Mouse (Mus musculus) hindlimb bud, embryonic 11.5 days (tissue): ENCODE measurements around the gene Pbx1.

ENCODE experiments used
- DNase-seq: peaks from one replicate; pipeline ENCODE4 v3.0.0-alpha.2; 2012; ENCODE audit warnings: low read depth, low spot score; ENCODE audit errors: extremely low spot score

Gene Pbx1

DNA sequence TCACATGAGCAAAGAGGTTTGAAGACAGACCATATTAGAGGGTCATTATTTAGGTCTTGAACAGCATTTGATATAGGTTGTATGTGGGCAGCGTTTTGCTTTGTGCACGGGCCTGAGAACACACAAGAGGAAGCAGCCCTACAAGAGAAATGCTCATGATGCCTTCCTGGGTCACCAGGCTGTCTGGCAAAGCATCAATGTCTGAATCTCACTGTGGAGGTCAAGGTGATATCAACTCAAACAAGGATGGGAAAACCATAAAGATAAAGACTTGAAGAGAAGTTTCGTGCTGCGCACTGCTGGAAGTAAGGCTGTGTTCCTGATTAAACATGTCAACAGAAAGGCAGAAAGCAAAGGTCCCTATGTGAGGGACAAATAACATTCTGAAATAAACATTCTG, 157.8 kb downstream of the Pbx1 start:
- DNase-seq: no peak

DNA sequence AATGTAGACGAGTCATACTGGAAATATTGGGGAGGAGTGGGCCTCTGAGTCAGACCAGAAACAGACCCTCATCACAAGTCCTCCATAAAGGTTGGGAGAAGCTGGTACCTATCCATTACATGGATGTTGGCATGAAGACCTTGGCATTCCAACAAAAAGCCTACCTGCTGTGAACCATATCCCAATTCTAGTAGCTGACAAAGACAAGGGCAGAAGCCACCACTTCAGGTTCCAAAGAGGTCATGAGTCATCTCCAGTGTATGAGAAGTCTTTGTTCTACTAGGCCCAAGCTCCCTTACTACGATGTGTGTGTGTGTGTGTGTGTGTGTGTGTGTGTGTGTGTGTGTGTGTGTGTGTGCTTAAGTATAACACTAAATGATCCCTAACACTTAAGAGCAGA, 160.0 kb downstream of the Pbx1 start:
- no peak for DNase-seq

GRCm38 (mm10) chr1:168271207-168271606, 160.9 kb downstream of the Pbx1 start:
- no peak for DNase-seq

DNA sequence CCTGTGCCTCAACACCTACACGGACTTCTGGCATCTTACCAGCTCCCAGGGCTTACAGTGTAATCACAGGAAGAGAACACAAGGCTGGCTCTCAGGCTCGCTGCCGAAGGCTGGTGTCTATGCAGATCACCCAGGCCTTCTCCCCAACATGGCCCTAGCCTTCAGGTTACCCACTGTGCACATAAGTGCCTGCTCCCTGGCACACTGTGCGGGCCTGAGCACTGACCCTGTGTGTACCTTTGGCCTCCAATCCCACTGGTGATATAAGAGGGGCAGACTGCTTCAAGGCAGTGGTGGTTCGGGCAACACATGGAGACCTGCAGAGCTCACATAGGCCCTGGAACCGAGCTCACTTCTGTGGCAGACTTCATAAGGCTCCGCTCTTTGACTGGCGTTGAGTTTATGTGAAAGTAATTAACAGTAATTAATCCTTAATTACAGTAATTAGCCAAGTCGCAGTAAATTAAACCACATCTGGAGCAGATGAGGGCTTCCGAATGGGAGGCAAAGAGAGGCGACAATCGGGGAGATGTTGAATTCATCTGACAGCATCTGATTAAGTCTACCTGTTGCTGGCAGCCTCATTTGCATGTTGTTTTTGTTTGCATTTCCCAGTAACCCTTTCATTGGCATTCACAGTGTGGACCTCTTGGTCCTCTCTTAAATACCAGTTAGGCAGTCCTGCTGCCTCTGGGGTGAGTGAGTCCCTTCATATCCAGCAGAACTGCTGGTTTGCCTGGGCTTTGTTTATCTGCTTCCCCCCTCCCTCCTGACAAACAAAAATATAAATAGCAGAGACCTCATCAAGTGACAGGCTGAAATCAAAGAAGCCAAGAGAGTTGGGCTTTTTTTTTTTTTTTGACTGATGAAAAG, 163.1 kb downstream of the Pbx1 start:
- DNase-seq: no peak

- no peak for DNase-seq
These were observed 163.8 kb downstream of the Pbx1 start for GRCm38 (mm10) chr1:168268224-168268623.

DNA sequence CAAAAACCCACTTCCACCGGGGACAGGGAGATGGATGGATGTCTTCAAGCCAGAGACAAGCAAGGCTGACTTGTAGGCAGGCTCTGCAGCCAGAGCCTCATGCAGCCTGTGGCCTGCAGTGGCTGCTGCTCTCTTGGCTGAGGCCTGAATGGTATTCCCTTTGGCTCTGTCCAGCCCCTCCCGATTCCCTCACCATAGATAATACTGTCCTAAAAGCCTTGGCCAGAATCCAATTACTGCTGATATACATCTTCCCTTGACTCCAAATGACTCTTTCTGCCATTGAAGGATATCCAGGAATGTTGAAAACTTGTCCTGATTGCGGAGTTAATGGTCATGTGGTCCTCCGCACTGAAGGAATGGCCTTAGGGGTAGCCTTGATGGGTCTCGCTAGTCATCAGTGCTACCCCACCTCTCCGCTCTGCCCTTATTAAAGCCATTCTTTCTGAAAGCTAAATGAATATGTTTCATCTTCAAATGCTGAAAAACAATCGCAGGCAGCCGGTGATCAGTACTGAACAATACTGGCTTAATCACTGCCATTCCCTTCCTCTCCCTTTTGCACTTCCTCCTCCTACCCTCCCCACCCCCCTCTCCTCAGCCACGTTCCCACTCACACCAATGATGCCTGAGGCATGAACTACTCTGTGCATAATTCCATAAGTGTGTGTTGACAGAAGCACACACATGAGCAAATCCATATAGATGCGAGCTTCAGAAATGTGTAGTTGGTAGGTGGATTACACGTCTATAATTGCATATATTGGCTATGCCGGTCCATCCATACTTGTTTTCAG, 166.3 kb downstream of the Pbx1 start:
- DNase-seq: no peak

DNA sequence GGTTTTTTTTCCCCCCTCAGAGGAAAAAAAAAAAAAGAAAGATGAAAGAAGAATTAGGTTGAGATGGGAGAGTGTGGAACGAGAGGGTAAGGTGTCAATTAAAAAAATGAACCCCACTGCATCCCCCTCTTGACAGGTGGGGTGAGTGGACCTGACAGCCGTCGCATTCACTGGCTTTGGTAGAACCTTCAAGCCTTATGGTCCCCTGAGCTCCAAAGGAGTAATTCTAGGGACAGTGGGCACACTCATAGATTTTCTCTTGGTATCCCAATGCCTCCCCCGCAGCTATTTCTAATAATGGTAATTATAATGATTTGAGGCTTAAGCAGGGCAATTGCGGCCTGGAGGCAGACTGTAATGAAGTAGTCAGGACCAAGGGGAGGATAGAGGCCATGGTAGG, 167.0 kb downstream of the Pbx1 start:
- DNase-seq: no peak

DNA sequence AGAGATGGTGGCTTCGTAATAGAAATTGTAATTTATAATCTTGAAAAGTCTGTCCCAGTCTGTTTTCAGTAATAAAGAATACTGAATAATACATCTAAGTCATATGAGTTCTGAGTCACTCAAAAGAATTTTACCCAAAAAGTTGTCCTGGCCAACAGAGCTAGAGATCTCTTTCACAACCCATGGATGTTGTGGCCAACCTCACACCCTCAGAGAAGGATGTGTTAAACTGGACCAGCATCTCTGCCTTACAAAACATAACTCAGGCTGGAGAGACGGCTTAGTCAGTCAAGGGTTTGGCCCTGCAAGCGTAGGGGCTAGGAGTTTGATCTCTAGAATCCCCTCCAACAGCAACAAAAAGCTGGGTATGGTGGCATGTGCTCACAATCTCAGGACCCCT, 171.7 kb downstream of the Pbx1 start:
- no peak for DNase-seq

GRCm38 (mm10) chr1:168258856-168259255, 173.2 kb downstream of the Pbx1 start:
- DNase-seq: no peak

GRCm38 (mm10) chr1:168255347-168255908, 176.6 kb downstream of the Pbx1 start:
- no peak for DNase-seq

DNA sequence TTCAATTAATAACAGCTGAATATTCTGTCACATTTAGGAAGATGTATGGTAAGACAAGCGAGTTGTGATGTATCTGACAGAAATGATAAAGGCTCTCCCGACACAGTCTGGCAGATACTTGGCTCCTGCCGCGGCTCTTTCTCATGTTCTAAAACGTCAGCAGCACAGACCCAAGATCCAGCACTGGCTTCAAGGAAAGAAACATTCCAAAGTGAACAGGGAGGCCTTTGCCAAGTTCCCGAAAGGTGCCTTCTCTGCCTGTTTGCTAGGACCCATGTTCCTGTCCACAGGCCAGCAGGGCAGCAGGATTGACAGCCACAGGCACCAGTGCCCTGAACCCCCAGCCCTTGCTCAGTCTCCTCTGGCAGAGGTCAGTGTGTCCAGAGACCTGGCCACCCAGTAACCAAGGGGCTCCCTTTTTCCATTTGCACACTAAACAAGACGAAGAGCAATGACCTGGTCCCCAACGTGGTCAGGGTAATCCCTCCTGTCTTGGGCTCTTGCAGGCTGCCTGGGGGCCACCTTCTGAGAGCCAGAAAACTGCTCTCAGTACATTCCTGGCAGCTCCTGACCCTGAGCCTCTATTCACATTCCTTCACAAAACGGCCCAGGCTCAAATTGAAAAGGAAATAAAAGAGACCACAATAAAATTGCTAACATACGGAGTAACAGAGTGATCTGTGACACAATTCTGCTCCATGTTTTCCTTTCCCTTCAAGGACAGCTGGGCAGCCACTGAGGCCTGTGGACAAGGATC, 184.9 kb downstream of the Pbx1 start:
- no peak for DNase-seq

DNA sequence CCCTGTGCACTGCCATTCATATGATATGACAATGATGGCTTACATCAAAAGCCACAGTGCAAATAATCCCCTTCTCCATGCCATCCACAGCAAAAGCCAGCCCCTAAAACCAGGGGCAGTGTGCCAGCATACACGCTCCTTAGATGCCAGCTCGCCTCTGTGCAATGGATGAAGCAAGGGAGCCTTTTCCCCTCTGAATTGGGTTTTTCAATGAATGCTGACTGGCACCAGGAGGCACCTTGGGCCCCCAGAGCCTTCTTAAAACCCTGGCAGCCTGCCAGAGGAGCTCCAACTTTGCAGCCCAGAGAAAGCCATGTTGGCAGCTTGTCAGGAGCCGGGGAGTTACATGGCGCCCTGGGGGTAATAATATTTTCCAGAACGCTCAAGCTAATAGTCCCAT, 186.5 kb downstream of the Pbx1 start:
- DNase-seq: no peak

GRCm38 (mm10) chr1:168243759-168244158, 188.3 kb downstream of the Pbx1 start:
- no peak for DNase-seq

DNA sequence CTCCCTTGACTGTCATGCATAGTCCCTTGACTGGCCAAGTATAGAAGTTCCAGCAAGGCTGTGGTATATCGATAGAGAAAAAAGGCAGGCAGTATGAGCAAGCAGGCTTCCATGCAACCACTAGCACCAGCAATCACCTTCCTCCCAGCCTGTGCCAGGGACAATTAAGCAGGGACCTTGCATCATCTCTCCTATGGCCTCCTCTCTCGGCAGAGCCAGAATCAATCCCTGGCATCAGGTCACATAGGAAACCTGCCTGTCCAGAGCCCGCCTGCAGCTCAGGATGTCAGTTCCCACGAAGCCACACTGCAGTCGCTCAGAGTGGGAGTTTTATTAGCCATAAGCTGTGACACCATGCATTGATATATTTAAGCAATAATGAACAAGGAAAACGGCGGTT, 189.0 kb downstream of the Pbx1 start:
- no peak for DNase-seq

- DNase-seq: no peak
These were observed 190.8 kb downstream of the Pbx1 start for GRCm38 (mm10) chr1:168241316-168241715.

DNA sequence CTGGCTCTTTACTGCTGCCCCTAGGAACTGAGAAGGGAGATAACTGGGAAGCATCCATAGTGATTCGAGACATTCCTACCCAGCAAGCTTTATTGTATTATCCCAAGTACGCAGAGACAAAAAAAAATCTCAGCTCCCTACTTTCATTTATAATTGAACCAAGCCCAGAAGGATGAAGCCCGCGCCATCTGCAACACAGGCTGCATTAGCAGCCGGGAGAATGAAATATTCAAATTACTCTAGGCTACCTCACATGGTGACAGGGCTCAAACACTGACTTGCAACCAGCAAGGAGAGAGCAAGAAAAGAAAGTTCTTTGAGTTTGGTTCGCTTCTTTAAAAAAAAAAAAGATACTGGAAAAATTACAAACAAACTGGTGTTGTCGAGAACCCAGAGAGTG, 191.2 kb downstream of the Pbx1 start:
- no peak for DNase-seq

- no peak for DNase-seq
These were observed 191.7 kb downstream of the Pbx1 start for GRCm38 (mm10) chr1:168240386-168240785.

DNA sequence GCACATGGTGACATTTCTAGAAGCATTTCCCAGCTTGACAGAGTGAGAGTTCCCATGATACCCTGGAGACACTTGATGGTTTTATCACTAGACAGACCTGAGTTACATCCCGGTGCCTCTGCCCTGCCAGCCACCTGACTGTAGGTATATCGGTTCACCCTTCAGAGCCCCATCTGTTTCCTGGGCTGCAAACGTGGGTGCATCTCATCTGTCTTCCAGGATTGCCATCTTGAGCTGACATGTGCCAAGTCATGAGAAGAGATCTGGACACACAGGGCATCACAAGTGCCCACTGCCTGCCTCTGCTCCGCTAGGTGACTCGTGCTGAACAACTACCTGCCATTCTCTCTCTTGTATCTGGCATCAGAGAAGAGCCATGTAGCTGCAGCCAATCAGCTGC, 196.0 kb downstream of the Pbx1 start:
- DNase-seq: no peak

GRCm38 (mm10) chr1:168234355-168234754, 197.7 kb downstream of the Pbx1 start:
- DNase-seq: no peak

DNA sequence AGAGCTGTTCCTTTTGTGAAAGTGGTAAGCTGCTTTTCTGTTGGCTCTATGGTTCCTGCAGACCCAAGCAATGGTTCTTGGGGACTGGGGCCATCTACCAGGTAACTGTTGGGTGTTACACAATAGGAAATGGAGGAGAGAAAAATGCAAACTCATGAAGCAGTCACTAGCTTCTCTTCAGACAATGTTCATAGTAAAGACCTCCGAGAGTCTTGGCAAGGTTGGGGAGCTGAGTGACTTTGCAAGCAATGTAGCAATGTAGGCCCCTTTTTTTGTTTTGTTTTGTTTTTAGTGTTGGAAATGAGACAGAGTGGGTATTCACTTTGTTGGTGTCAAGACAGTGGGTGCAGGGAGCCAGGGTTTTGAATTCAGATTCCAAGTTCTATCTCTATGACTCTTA, 198.9 kb downstream of the Pbx1 start:
- no peak for DNase-seq
